Mouse (Mus musculus): Measurements from ENCODE around the gene Cfap73. TPM values are rescaled to one million over a fixed set of nuclear protein-coding genes. Genes with fewer than 3 reads are reported as not detected.
A peak's percentile ranks its signal among the peaks of the same experiment; 100 is the strongest.

The Cfap73 gene
- polyA plus RNA-seq, 1 experiment = not detected

GRCm38 (mm10) chr5:120600946-120601668, 32.9 kb downstream of the Cfap73 start:
- no peaks in the 10 kb centered on the region for H3K27me3 ChIP-seq (ENCODE audit: control insufficient read depth, insufficient read depth, low read length, poor library complexity, severe bottlenecking)
- H3K4me3 ChIP-seq (ENCODE audit: low read depth, low read length) = no peak overlapping the region
- H3K9me3 ChIP-seq (replicated peaks; ENCODE audit: control insufficient read depth, insufficient read depth, low read length, poor library complexity, severe bottlenecking) = no peaks in the 10 kb centered on the region
- H3K4me1 ChIP-seq (ENCODE audit: control insufficient read depth, insufficient read depth, low read length) = peaks cover 2% of the 10 kb centered on the region
- no peaks in the 10 kb centered on the region for H3K36me3 ChIP-seq (ENCODE audit: control insufficient read depth, insufficient read depth, low read length, poor library complexity, severe bottlenecking)
- H3K27ac ChIP-seq (ENCODE audit: insufficient read depth, low read length) = no peak overlapping the region
- no peak overlapping the region for H3K9ac ChIP-seq (ENCODE audit: low read depth, poor library complexity, severe bottlenecking)
- TF ChIP-seq POLR2A (IDR thresholded peaks at IDR 0.05; ENCODE audit: insufficient read depth, low read length) (no peak), EP300 (IDR thresholded peaks at IDR 0.05; ENCODE audit: insufficient read depth, low read depth, low read length) (0 out of 2 replicates have a peak, but pooled peaks have one; percentile 30), CTCF (IDR thresholded peaks at IDR 0.05; ENCODE audit: low read depth, low read length) (peak; percentile 93)

- no peaks in the 10 kb centered on the region for H3K36me3 ChIP-seq (ENCODE audit: control insufficient read depth, insufficient read depth, low read length, poor library complexity, severe bottlenecking)
- no peaks in the 10 kb centered on the region for H3K27me3 ChIP-seq (ENCODE audit: control insufficient read depth, insufficient read depth, low read length, poor library complexity, severe bottlenecking)
- no peak overlapping the region for H3K27ac ChIP-seq (ENCODE audit: insufficient read depth, low read length)
- TF ChIP-seq POLR2A (IDR thresholded peaks at IDR 0.05; ENCODE audit: insufficient read depth, low read length) (no peak), CTCF (IDR thresholded peaks at IDR 0.05; ENCODE audit: low read depth, low read length) (no peak)
- no peaks in the 10 kb centered on the region for H3K4me1 ChIP-seq (ENCODE audit: control insufficient read depth, insufficient read depth, low read length)
- H3K4me3 ChIP-seq (ENCODE audit: low read depth, low read length) = no peak overlapping the region
- no peaks in the 10 kb centered on the region for H3K9me3 ChIP-seq (replicated peaks; ENCODE audit: control insufficient read depth, insufficient read depth, low read length, poor library complexity, severe bottlenecking)
- no peak overlapping the region for H3K9ac ChIP-seq (ENCODE audit: low read depth, poor library complexity, severe bottlenecking)
These were observed 34.4 kb downstream of the Cfap73 start for GRCm38 (mm10) chr5:120599625-120600024.

- no peak for TF ChIP-seq CTCF (IDR thresholded peaks at IDR 0.05; ENCODE audit: low read depth, low read length)
- no peak for TF ChIP-seq POLR2A (IDR thresholded peaks at IDR 0.05; ENCODE audit: insufficient read depth, low read length)
- TF ChIP-seq EP300 (IDR thresholded peaks at IDR 0.05; ENCODE audit: insufficient read depth, low read depth, low read length) = no peak
- Histone ChIP-seq H3K9ac (ENCODE audit: low read depth, poor library complexity, severe bottlenecking) (no peak overlapping the region), H3K9me3 (replicated peaks; ENCODE audit: control insufficient read depth, insufficient read depth, low read length, poor library complexity, severe bottlenecking) (no peaks in the 10 kb centered on the region), H3K27me3 (ENCODE audit: control insufficient read depth, insufficient read depth, low read length, poor library complexity, severe bottlenecking) (no peaks in the 10 kb centered on the region), H3K4me1 (ENCODE audit: control insufficient read depth, insufficient read depth, low read length) (no peaks in the 10 kb centered on the region), H3K36me3 (ENCODE audit: control insufficient read depth, insufficient read depth, low read length, poor library complexity, severe bottlenecking) (no peaks in the 10 kb centered on the region), H3K27ac (ENCODE audit: insufficient read depth, low read length) (no peak overlapping the region), H3K4me3 (ENCODE audit: low read depth, low read length) (no peak overlapping the region)
These were observed 39.5 kb downstream of the Cfap73 start for GRCm38 (mm10) chr5:120594485-120594884.

- Histone ChIP-seq H3K4me3 (ENCODE audit: low read depth, low read length) (no peak overlapping the region), H3K27ac (ENCODE audit: insufficient read depth, low read length) (no peak overlapping the region), H3K36me3 (ENCODE audit: control insufficient read depth, insufficient read depth, low read length, poor library complexity, severe bottlenecking) (no peaks in the 10 kb centered on the region), H3K27me3 (ENCODE audit: control insufficient read depth, insufficient read depth, low read length, poor library complexity, severe bottlenecking) (no peaks in the 10 kb centered on the region), H3K9ac (ENCODE audit: low read depth, poor library complexity, severe bottlenecking) (no peak overlapping the region), H3K4me1 (ENCODE audit: control insufficient read depth, insufficient read depth, low read length) (no peaks in the 10 kb centered on the region), H3K9me3 (replicated peaks; ENCODE audit: control insufficient read depth, insufficient read depth, low read length, poor library complexity, severe bottlenecking) (no peaks in the 10 kb centered on the region)
- TF ChIP-seq EP300 (IDR thresholded peaks at IDR 0.05; ENCODE audit: insufficient read depth, low read depth, low read length) = no peak
- peak; percentile 28 for TF ChIP-seq CTCF (IDR thresholded peaks at IDR 0.05; ENCODE audit: low read depth, low read length)
- no peak for TF ChIP-seq POLR2A (IDR thresholded peaks at IDR 0.05; ENCODE audit: insufficient read depth, low read length)
These were observed 41.9 kb downstream of the Cfap73 start for GRCm38 (mm10) chr5:120592141-120592540.

GRCm38 (mm10) chr5:120590356-120591010, 43.6 kb downstream of the Cfap73 start:
- Histone ChIP-seq H3K36me3 (ENCODE audit: control insufficient read depth, insufficient read depth, low read length, poor library complexity, severe bottlenecking) (no peaks in the 10 kb centered on the region), H3K9ac (ENCODE audit: low read depth, poor library complexity, severe bottlenecking) (no peak overlapping the region), H3K4me3 (ENCODE audit: low read depth, low read length) (no peak overlapping the region), H3K9me3 (replicated peaks; ENCODE audit: control insufficient read depth, insufficient read depth, low read length, poor library complexity, severe bottlenecking) (no peaks in the 10 kb centered on the region), H3K27ac (ENCODE audit: insufficient read depth, low read length) (no peak overlapping the region), H3K4me1 (ENCODE audit: control insufficient read depth, insufficient read depth, low read length) (no peaks in the 10 kb centered on the region), H3K27me3 (ENCODE audit: control insufficient read depth, insufficient read depth, low read length, poor library complexity, severe bottlenecking) (no peaks in the 10 kb centered on the region)
- TF ChIP-seq CTCF (IDR thresholded peaks at IDR 0.05; ENCODE audit: low read depth, low read length) (peak; percentile 91), POLR2A (IDR thresholded peaks at IDR 0.05; ENCODE audit: insufficient read depth, low read length) (no peak), EP300 (IDR thresholded peaks at IDR 0.05; ENCODE audit: insufficient read depth, low read depth, low read length) (peak; percentile 48; the same call in 1 of the 2 replicates)

- H3K4me1 ChIP-seq (ENCODE audit: control insufficient read depth, insufficient read depth, low read length) = no peaks in the 10 kb centered on the region
- no peaks in the 10 kb centered on the region for H3K27me3 ChIP-seq (ENCODE audit: control insufficient read depth, insufficient read depth, low read length, poor library complexity, severe bottlenecking)
- no peaks in the 10 kb centered on the region for H3K9me3 ChIP-seq (replicated peaks; ENCODE audit: control insufficient read depth, insufficient read depth, low read length, poor library complexity, severe bottlenecking)
- H3K27ac ChIP-seq (ENCODE audit: insufficient read depth, low read length) = no peak within 1 kb of the TSS
- TF ChIP-seq EP300 (IDR thresholded peaks at IDR 0.05; ENCODE audit: insufficient read depth, low read depth, low read length) = no peak
- TF ChIP-seq POLR2A (IDR thresholded peaks at IDR 0.05; ENCODE audit: insufficient read depth, low read length) = peak; percentile 95
- H3K4me3 ChIP-seq (ENCODE audit: low read depth, low read length) = peak within 1 kb of the TSS; percentile 90
- H3K36me3 ChIP-seq (ENCODE audit: control insufficient read depth, insufficient read depth, low read length, poor library complexity, severe bottlenecking) = no peaks in the 10 kb centered on the region
- H3K9ac ChIP-seq (ENCODE audit: low read depth, poor library complexity, severe bottlenecking) = peak within 1 kb of the TSS; percentile 81
These were observed 45.4 kb downstream of the Cfap73 start, which contains the start of the genes Tpcn1 and Iqcd for GRCm38 (mm10) chr5:120588569-120589094. Tpcn1 (minus strand) TSS chr5:120588673. Iqcd (plus strand) TSS chr5:120589016.
